Mouse (Mus musculus) heart, postnatal 0 days (tissue): ENCODE data around the gene Csmd2. TPM values are rescaled to one million over a fixed set of nuclear protein-coding genes. Genes with fewer than 3 reads are reported as not detected.

ENCODE experiments used
- ATAC-seq: fragments of 200-750 bp; cut with Nextera tagmentation; 2 replicates; pipeline ENCODE4 v1.8.0; 2017; ENCODE audit warnings: low read depth, moderate number of reproducible peaks, moderate library complexity; ENCODE audit not compliant: insufficient read depth
- DNase-seq: peaks from one replicate; pipeline ENCODE4 v3.0.0-alpha.2; 2016; ENCODE audit warnings: low spot score
- H3K27ac ChIP-seq: fragments of 300-500 bp; sonication (generic); 2 replicates; pipeline ENCODE4 v1.5.1; 2014; ENCODE audit warnings: low read depth, mild to moderate bottlenecking
- H3K27me3 ChIP-seq: fragments of 300-500 bp; sonication (generic); 2 replicates; pipeline ENCODE4 v1.6.1; 2014; ENCODE audit warnings: low read length, mixed read lengths; ENCODE audit not compliant: control insufficient read depth, insufficient read depth
- H3K36me3 ChIP-seq: fragments of 300-500 bp; sonication (generic); replicated peaks from 2 replicates; pipeline ENCODE4 v1.6.1; 2014; ENCODE audit warnings: low read length, mixed read lengths; ENCODE audit not compliant: control insufficient read depth, insufficient read depth
- H3K4me1 ChIP-seq: fragments of 300-500 bp; sonication (generic); 2 replicates; pipeline ENCODE4 v1.6.1; 2014; ENCODE audit warnings: antibody characterized with exemption; ENCODE audit not compliant: control insufficient read depth, insufficient read depth
- H3K4me2 ChIP-seq: fragments of 300-500 bp; sonication (generic); 2 replicates; pipeline ENCODE4 v1.6.1; 2014; ENCODE audit warnings: low read depth, mild to moderate bottlenecking, low read length, moderate library complexity
- H3K4me3 ChIP-seq: fragments of 300-500 bp; sonication (generic); 2 replicates; pipeline ENCODE4 v1.5.1; 2014; ENCODE audit warnings: low read depth, low read length
- H3K9ac ChIP-seq: fragments of 300-500 bp; sonication (generic); replicated peaks from 2 replicates; pipeline ENCODE4 v1.6.1; 2014; ENCODE audit warnings: low read depth, low read length, mixed read lengths
- H3K9me3 ChIP-seq: fragments of 300-500 bp; sonication (generic); replicated peaks from 2 replicates; pipeline ENCODE4 v1.6.1; 2016; ENCODE audit warnings: low read length; ENCODE audit not compliant: control insufficient read depth
- CTCF ChIP-seq: IDR thresholded peaks from 2 replicates; pipeline ENCODE4 v1.5.1; 2016; ENCODE audit warnings: antibody characterized with exemption, control low read depth, low read depth
- EP300 ChIP-seq: IDR thresholded peaks from 2 replicates; pipeline ENCODE4 v1.6.1; 2016; ENCODE audit warnings: antibody characterized with exemption, low read depth
- WGBS: fragments of 180-500 bp; shearing (Covaris S2); extraction: QIAGEN DNeasy Blood & Tissue Kit; methylation state at CpG from one replicate; pipeline ENCODE4 v1.1.7; 2014; 5-methylcytosine and 5-hydroxymethylcytosine counted together
- polyA plus RNA-seq: library from polyadenylated mRNA; unstranded; fragments of >200 nt; fragmentation: Nextera tagmentation; extraction: Ambion mirVana; gene quantifications from 2 replicates; pipeline ENCODE4 v1.2.1, GENCODE M21; 2015
- total RNA-seq: library from RNA; depleted of rRNA; stranded (reverse); fragments of >200 nt; gene quantifications from 2 replicates; pipeline ENCODE4 v1.2.3, GENCODE M21; 2014; ENCODE audit warnings: low replicate concordance; rRNA removed

Csmd2 gene
- total RNA-seq = 0.04 TPM in 1 of 2 replicates, not detected in the other
- polyA plus RNA-seq = 0.01 TPM in 1 of 2 replicates, not detected in the other

DNA sequence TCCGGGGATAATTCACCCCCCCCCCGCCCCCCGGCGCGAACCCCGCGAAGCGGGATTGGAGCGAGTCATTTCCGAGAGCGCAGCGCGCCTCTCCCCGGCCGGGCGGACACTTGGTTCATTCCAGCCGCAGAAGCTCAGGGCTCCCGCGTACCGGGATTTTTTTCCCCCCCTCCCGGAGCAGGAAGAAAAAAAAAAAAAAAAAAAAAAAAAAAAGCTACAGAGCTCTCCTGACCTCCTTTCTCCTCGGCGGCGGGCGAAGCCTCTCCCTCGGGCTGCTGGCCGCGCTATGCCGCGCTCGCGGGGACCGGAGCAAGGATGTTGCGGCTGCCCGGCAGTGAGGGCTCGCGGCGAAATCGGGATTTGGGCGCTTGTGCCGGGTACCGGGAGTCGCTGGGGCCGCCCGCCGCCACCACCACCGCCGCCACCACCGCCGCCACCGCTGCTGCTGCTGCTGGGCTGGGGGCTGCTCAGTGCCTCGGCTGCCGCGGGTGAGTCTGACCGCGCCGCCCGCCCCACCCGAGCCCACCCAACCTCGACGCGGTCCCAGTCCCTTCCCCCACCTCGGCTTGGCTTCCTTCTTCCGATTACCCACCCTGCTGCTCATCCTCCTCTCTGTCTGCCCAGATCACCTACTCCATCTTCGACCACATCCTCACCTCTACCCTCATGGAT, at the start of gene Csmd2:
TSS of gene Csmd2 (plus strand) at position 74 of the 672 bp plus-strand sequence.
- no peak for ATAC-seq
- no peak for DNase-seq
- Histone ChIP-seq H3K4me3 (peak within 1 kb of the TSS; percentile 34), H3K36me3 (no peaks in the 10 kb centered on the region), H3K9ac (no peak within 1 kb of the TSS), H3K4me2 (peak within 1 kb of the TSS; percentile 50), H3K27ac (no peak within 1 kb of the TSS), H3K27me3 (peaks cover 65% of the 10 kb centered on the region), H3K4me1 (no peaks in the 10 kb centered on the region), H3K9me3 (no peaks in the 10 kb centered on the region)
- TF ChIP-seq EP300 (no peak), CTCF (no peak)
- WGBS = under 1% methylated on average over 51 of the region's 65 CpGs

DNA sequence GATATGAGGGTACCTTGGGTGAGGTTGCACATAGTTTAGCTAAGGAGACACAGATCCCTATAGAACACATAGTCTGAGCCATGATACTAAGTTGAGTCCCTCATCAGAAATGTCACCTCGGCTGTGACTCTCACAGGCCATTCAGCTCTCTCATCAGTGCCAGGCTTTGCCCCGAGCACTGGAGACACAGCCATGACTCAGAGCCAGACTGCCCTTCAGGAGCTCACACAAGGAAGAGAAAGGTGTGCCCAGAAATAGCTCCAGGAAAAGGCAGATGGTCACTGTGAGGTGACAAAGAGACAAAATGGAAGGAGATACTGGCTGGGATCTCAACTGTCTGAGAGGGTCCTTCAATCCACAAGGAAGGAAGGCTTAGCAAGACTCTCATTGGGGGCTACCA, 40.0 kb upstream of the Csmd2 start:
- Histone ChIP-seq H3K4me2 (no peak overlapping the region), H3K9me3 (no peaks in the 10 kb centered on the region), H3K36me3 (no peaks in the 10 kb centered on the region), H3K27ac (no peak overlapping the region), H3K4me3 (no peak overlapping the region), H3K4me1 (no peaks in the 10 kb centered on the region), H3K27me3 (no peaks in the 10 kb centered on the region), H3K9ac (no peak overlapping the region)
- no peak for TF ChIP-seq CTCF
- TF ChIP-seq EP300 = no peak
- 43% methylated on average over 2 of the region's 2 CpGs for WGBS
- ATAC-seq (no peak), DNase-seq (no peak)

DNA sequence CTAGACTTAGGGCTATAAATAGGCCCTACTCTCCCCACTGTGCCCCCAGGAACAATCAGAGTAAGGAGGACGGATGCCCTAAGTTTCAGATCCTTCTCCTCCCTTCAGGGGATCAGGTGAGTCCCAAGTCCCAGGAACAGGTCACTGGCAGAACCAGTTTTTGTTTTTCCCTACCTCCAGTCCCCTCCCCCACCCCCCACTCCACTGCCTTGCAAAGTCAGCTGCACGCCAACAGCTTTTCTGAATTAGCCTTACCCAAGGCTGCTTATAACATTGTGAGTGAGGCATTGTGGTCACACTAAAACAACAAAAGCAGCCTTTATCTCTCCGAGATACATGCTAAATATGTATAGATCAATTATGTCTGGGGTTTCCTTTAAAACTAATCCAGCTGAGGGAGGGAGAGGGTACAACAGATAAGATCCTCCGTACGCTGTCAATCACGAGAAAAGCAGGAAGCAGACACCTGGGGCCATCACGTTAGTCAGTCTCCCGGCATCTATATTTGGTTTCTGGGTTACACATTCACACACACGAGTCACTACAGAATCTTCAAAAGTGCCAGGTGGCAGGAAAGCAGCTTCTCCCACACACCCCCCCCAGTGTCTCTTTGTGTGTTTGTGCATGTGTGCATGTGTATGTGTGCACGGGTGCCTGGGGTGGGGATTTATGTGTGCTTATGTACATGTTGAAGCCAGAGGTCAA, 34.5 kb upstream of the Csmd2 start:
- H3K27ac ChIP-seq = no peak overlapping the region
- no peak for TF ChIP-seq CTCF
- no peak overlapping the region for H3K4me2 ChIP-seq
- H3K9me3 ChIP-seq = no peaks in the 10 kb centered on the region
- 40% methylated on average over 10 of the region's 10 CpGs for WGBS
- no peaks in the 10 kb centered on the region for H3K36me3 ChIP-seq
- no peaks in the 10 kb centered on the region for H3K4me1 ChIP-seq
- no peaks in the 10 kb centered on the region for H3K27me3 ChIP-seq
- H3K4me3 ChIP-seq = no peak overlapping the region
- ATAC-seq (no peak), DNase-seq (no peak)
- H3K9ac ChIP-seq = no peak overlapping the region

DNA sequence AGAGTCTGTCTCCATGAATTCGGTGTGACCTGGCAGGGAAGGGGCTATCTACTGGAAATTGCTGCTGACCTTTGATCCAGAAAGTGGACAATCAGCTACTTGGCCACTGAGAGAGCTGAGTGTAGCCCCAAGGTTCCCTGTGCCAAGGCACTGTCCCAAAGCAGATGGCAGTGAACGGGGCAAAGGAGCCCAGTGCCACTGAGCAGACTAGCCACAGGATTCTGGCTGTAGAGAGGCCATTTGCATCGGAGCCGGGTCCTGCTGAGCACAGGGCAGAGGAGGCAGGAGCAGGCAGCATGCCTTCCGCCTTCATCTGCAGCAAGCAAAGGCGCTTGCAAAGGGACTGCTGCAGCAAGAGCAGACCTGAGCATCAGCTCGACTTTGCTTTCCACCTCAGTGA, 18.6 kb upstream of the Csmd2 start:
- no peak for ATAC-seq
- Histone ChIP-seq H3K27me3 (peaks cover 41% of the 10 kb centered on the region), H3K4me2 (no peak overlapping the region), H3K4me3 (no peak overlapping the region), H3K27ac (no peak overlapping the region), H3K36me3 (no peaks in the 10 kb centered on the region), H3K9ac (no peak overlapping the region), H3K4me1 (no peaks in the 10 kb centered on the region), H3K9me3 (no peaks in the 10 kb centered on the region)
- DNase-seq = no peak
- no peak for TF ChIP-seq CTCF
- TF ChIP-seq EP300 = no peak
- 9% methylated on average over 7 of the region's 7 CpGs for WGBS

DNA sequence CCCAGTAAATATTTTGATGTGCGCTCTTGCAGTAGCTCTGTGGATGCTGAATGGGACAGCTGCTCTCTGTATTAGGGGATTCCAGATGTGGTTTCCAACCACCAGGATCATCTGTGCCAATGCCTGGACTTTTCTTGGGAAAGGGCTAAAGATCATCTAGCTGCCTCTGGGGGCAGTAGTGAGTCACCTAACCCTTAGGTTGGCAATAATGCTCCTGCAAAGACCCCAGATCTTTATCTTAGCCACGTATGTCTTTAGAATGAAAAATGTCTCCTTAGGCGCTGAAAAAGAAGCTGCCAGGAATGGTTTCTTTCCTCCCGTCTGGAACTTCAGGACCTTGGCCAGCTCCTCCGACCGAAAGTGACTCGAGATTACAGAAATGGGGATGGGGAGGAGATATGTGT, 17.6 kb upstream of the Csmd2 start:
- Histone ChIP-seq H3K36me3 (no peaks in the 10 kb centered on the region), H3K9ac (no peak overlapping the region), H3K9me3 (no peaks in the 10 kb centered on the region), H3K4me3 (no peak overlapping the region), H3K27ac (no peak overlapping the region), H3K27me3 (peaks cover 41% of the 10 kb centered on the region), H3K4me2 (no peak overlapping the region), H3K4me1 (no peaks in the 10 kb centered on the region)
- 3% methylated on average over 7 of the region's 7 CpGs for WGBS
- no peak for TF ChIP-seq EP300
- DNase-seq = peak; percentile 8
- no peak for ATAC-seq
